Mouse (Mus musculus) cerebellum, adult 11-12 months (tissue): ENCODE measurements around the gene Ccnl1.

Source experiments
- DNase-seq: peaks from one replicate; pipeline ENCODE4 v3.0.0; 2022

Ccnl1 gene

DNA sequence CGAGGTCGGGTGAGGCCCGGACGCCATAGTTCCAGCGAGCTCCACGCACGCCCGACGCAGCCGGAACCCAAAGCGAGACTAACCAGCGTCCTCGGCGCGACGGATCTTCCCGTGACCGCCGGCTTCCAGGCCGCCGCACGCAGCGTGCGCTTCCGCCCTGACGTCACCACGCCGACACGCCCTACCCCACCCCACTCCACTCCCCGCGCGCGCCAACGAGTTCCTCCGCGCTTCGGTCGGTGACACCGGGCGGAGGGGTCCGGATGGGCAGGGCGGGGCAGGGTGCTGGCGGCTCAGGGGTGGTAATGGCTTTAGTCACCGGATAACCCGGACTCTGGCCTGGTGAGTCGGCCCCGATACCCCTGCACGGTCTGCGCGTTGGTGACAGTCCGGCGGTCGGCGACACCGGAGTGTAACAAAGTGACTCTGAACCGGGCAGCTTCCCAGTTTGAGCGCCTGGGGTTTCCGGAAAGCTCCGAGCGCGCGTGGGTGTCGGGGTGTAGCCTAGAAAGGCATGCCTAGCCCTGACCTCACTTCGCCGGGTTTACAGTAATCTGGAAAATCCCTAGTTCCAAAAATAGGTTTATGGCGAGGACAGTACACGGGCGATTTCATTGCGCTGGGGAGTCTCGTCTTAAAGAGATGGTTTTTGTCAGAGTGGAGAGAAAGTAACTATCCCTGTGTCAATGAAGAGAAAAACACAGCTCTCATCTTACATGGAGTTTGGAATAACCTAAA lies at the start of gene Ccnl1:
Gene Ccnl1 (minus strand): TSS at position 148 of the 738 bp plus-strand sequence.
- peak; percentile 95 for DNase-seq

- no peak for DNase-seq
Observed at GRCm38 (mm10) chr3:66004989-66005388, 46.9 kb upstream of the Ccnl1 start.

- no peak for DNase-seq
Observed at GRCm38 (mm10) chr3:66004220-66004951, 46.3 kb upstream of the Ccnl1 start.

DNA sequence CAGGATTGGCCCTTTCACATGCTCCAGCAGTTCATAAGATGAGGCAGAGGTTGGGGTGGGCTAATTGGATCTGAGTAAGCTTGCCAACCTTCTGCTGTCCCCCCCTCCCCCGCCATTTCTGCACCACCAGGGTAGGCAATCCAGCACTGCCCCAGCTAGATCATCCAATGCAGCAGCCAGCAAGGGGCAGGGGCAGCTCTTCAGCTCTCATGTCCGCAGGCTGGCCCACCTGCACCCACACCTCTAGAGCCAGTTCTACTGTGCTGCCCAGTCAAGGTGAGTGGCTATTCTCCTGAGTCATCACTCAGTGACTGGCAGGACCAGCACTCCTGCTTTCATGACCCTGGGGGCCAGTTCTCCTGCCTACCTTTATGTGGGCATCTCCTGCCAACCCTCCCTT lies 42.4 kb upstream of the Ccnl1 start:
- no peak for DNase-seq

- DNase-seq = no peak
Observed at GRCm38 (mm10) chr3:65997360-65998008, 39.4 kb upstream of the Ccnl1 start.

- DNase-seq = peak; percentile 19
Observed at GRCm38 (mm10) chr3:65992395-65993340, 34.6 kb upstream of the Ccnl1 start.

GRCm38 (mm10) chr3:65990957-65991646 lies 33.1 kb upstream of the Ccnl1 start:
- DNase-seq = no peak

GRCm38 (mm10) chr3:65990524-65990923 lies 32.5 kb upstream of the Ccnl1 start:
- DNase-seq = no peak

- DNase-seq = no peak
Observed at GRCm38 (mm10) chr3:65988711-65989495, 30.9 kb upstream of the Ccnl1 start.

- no peak for DNase-seq
Observed at GRCm38 (mm10) chr3:65976296-65976695, 18.2 kb upstream of the Ccnl1 start.

DNA sequence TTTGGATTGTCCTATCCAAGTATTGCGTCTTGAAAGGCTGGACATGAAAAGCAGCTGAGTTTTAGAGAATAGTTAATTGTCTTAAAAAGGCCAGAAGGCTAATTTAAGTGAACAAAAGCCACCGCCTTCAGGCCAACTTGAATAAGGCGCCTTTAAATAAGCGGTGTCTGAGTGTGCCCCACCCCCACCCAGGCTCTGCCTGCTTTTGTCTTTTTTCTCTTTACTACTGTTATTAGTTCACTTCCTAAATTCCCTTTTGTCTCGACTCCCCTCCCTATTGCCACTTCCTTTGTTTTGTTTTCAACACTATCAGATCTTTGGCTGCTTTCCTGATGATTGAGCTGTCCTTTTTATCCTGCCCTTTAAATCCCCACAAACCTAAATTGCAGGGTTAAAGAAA lies 17.3 kb upstream of the Ccnl1 start:
- peak; percentile 51 for DNase-seq

GRCm38 (mm10) chr3:65974232-65975058 lies 16.4 kb upstream of the Ccnl1 start:
- DNase-seq = peak; percentile 99

- DNase-seq = no peak
Observed at GRCm38 (mm10) chr3:65973501-65974231, 15.6 kb upstream of the Ccnl1 start.

DNA sequence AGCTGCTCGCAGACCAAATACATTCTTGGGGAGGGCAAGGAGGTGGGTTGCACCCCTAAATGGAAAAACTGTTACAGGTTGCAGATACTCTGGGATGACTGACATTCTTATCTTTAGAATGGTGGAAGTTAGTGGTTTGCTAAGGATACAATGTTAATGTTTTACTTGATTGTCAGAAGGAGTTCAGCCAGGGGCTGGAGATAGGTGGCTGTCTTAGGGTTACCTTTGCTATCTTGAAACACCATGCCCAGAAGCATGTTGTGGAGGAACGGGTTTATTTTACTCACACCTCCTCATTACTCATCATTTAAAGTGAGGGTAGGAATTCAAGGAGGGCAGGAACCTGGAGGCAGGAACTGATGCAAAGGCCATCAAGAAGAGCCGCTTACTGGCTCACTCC lies 11.1 kb upstream of the Ccnl1 start:
- DNase-seq = no peak

GRCm38 (mm10) chr3:65966360-65966759 lies 8.3 kb upstream of the Ccnl1 start:
- DNase-seq = no peak

- no peak for DNase-seq
Observed at GRCm38 (mm10) chr3:65962270-65962930, 4.4 kb upstream of the Ccnl1 start.

DNA sequence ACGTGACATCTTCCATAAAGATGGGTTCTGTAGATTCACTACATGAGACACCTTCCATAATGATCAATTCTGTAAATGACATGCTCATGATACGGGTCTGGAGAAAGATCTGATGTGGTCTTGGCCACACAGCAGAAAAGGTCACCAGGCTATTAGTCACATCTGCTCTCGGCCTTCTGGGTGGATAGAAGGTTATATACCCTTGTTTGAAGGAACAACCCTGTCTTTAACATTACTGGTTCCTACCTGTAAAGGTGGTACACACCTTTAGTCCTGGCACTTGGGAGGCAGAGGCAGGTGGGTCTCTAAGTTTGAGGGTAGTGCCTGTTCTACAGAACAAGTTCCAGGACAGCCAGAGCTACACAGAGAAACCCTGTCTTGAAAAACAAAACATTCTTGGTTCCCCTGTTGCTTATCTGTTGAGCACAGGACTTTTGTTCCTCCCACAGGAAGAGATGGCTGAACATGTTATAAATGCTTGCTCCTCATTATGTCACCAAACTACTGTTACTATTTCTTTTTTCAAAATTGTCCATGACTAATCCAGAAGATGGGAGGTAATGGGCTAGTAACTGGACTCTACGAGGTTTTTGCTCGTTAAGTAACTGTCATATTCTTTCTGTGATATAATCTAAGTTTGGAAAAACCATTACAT lies 2.4 kb upstream of the Ccnl1 start:
- no peak for DNase-seq

GRCm38 (mm10) chr3:65959416-65960001 lies 1.5 kb upstream of the Ccnl1 start:
- no peak for DNase-seq
